Mouse (Mus musculus): ENCODE data around the gene Scai. TPM values are rescaled to one million over a fixed set of nuclear protein-coding genes. Genes with fewer than 3 reads are reported as not detected.

The Scai gene
- polyA plus RNA-seq, 1 experiment from 2014 or later: 5.4 TPM

DNA sequence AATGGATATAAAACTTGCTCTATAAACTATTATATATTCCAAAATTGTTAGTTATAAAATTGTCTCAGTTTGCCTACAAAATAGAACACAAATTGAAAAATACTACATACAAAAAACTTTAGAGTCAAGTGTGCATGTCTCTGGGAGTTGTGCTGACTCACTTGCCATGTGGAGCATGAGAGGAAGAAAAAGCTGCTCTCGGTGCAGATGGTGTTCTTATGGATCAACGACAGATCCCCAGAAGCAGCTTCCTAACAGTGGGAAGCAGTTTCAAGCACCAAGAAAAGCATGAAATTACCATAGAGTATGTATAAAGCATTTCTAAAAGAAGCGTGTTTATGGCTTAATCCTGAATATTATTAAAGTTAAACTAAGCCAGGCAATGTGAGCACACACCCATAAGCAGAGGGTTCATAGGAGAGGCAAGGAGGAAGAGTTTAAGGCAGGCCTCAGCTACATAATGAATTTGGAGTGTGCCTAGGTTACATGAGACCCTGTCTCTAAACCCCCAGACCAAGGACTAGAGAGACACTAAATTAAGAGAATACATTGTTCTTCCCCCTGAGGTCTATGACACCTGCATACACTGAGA is 48.1 kb downstream of the Scai start:
- Histone ChIP-seq H3K27me3 (ENCODE audit: insufficient read depth, low read length) (no peaks in the 10 kb centered on the region), H3K27ac (no peak overlapping the region), H3K9me3 (replicated peaks; ENCODE audit: low read length) (no peaks in the 10 kb centered on the region), H3K4me3 (replicated peaks; ENCODE audit: low read depth, low read length) (no peak overlapping the region), H3K4me2 (ENCODE audit: low read length) (no peak overlapping the region), H3K36me3 (ENCODE audit: insufficient read depth, low read length) (no peaks in the 10 kb centered on the region), H3K9ac (ENCODE audit: low read depth, low read length) (no peak overlapping the region), H3K4me1 (replicated peaks; ENCODE audit: insufficient read depth, low read length) (no peaks in the 10 kb centered on the region)
- TF ChIP-seq CTCF (IDR thresholded peaks at IDR 0.05; ENCODE audit: low read depth): no peak
- no peak for DNase-seq (ENCODE audit: low spot score)
- 90% methylated on average over 3 of the region's 3 CpGs for WGBS
- ATAC-seq (replicated peaks; ENCODE audit: low FRiP score, low read depth): no peak

GRCm38 (mm10) chr2:39140586-39141455 is 49.7 kb downstream of the Scai start:
- no peaks in the 10 kb centered on the region for H3K4me1 ChIP-seq (replicated peaks; ENCODE audit: insufficient read depth, low read length)
- H3K9me3 ChIP-seq (replicated peaks; ENCODE audit: low read length): no peaks in the 10 kb centered on the region
- DNase-seq (ENCODE audit: low spot score): no peak
- ATAC-seq (replicated peaks; ENCODE audit: low FRiP score, low read depth): no peak
- 80% methylated on average over 7 of the region's 7 CpGs for WGBS
- TF ChIP-seq CTCF (IDR thresholded peaks at IDR 0.05; ENCODE audit: low read depth): no peak
- no peak overlapping the region for H3K4me2 ChIP-seq (ENCODE audit: low read length)
- no peaks in the 10 kb centered on the region for H3K36me3 ChIP-seq (ENCODE audit: insufficient read depth, low read length)
- no peaks in the 10 kb centered on the region for H3K27me3 ChIP-seq (ENCODE audit: insufficient read depth, low read length)
- no peak overlapping the region for H3K4me3 ChIP-seq (replicated peaks; ENCODE audit: low read depth, low read length)
- H3K27ac ChIP-seq: no peak overlapping the region
- H3K9ac ChIP-seq (ENCODE audit: low read depth, low read length): no peak overlapping the region

DNA sequence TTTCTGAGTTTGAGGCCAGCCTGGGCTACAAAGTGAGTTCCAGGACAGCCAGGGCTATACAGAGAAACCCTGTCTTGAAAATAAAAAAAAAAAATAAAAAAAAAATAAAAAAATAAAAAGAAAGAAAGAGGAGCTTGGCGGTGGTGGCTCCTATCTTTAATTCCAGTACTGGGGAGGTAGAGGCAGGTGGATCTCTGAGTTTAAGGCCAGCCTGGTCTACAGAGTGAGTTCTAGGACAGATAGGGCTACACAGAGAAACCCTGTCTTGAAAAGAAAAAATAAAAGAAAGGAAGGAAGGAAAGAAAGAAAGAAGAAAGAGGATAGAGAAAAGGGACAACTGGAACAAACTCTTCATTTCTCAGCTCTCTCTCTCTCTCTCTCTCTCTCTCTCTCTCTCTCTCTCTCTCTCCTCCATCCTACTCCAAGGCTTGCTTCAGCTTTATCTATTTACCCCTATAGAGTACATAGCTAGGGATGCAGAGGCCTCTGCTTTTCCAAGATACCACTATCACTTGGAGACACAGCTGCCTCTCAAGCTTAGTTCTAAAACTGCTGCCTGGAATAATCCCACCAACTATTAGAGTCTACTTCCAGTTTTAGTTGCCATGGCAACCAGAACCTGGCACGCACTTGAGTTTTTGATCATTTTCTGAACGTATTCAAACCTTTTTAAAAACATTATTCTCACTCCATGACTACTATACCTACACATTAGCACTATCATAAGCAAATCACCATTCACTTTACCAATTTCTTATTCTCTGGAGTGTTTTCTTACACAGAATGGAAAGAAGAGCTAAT is 60.8 kb downstream of the Scai start:
- no peak for ATAC-seq (replicated peaks; ENCODE audit: low FRiP score, low read depth)
- Histone ChIP-seq H3K4me2 (ENCODE audit: low read length) (no peak overlapping the region), H3K9me3 (replicated peaks; ENCODE audit: low read length) (no peaks in the 10 kb centered on the region), H3K9ac (ENCODE audit: low read depth, low read length) (no peak overlapping the region), H3K4me3 (replicated peaks; ENCODE audit: low read depth, low read length) (no peak overlapping the region), H3K27ac (no peak overlapping the region), H3K4me1 (replicated peaks; ENCODE audit: insufficient read depth, low read length) (no peaks in the 10 kb centered on the region), H3K27me3 (ENCODE audit: insufficient read depth, low read length) (no peaks in the 10 kb centered on the region), H3K36me3 (ENCODE audit: insufficient read depth, low read length) (no peaks in the 10 kb centered on the region; the same call in 1 of the 2 replicates)
- no peak for DNase-seq (ENCODE audit: low spot score)
- 84% methylated on average over 3 of the region's 3 CpGs for WGBS
- TF ChIP-seq CTCF (IDR thresholded peaks at IDR 0.05; ENCODE audit: low read depth): no peak

GRCm38 (mm10) chr2:39124167-39124566 is 66.4 kb downstream of the Scai start:
- Histone ChIP-seq H3K36me3 (ENCODE audit: insufficient read depth, low read length) (peaks cover 18% of the 10 kb centered on the region), H3K9ac (ENCODE audit: low read depth, low read length) (no peak overlapping the region), H3K4me3 (replicated peaks; ENCODE audit: low read depth, low read length) (no peak overlapping the region), H3K4me2 (ENCODE audit: low read length) (no peak overlapping the region), H3K27me3 (ENCODE audit: insufficient read depth, low read length) (no peaks in the 10 kb centered on the region), H3K4me1 (replicated peaks; ENCODE audit: insufficient read depth, low read length) (no peaks in the 10 kb centered on the region), H3K27ac (no peak overlapping the region), H3K9me3 (replicated peaks; ENCODE audit: low read length) (no peaks in the 10 kb centered on the region)
- no peak for ATAC-seq (replicated peaks; ENCODE audit: low FRiP score, low read depth)
- no peak for TF ChIP-seq CTCF (IDR thresholded peaks at IDR 0.05; ENCODE audit: low read depth)
- 77% methylated on average over 5 of the region's 5 CpGs for WGBS
- no peak for DNase-seq (ENCODE audit: low spot score)

- no peak for TF ChIP-seq CTCF (IDR thresholded peaks at IDR 0.05; ENCODE audit: low read depth)
- WGBS: 87% methylated on average over 5 of the region's 5 CpGs
- ATAC-seq (replicated peaks; ENCODE audit: low FRiP score, low read depth): no peak
These were observed 69.4 kb downstream of the Scai start for GRCm38 (mm10) chr2:39121137-39121536.

DNA sequence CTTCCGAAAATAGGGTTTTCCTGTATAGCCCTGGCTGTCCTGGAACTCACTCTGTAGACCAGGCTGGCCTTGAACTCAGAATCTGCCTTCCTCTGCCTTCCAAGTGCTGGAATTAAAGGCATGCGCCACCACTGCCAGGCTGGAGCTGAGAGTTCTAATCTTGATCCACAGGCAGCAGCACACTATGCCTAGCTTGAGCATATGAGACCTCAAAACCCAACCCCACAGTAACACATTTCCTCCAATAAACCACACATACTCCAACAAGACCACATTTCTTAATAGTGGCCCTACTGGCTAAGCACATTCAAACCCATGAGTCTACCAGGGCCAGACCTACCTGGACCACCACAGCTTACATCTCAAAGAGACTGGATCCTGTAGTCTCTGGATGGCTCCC is 74.0 kb downstream of the Scai start:
- TF ChIP-seq CTCF (IDR thresholded peaks at IDR 0.05; ENCODE audit: low read depth): no peak
- H3K27me3 ChIP-seq (ENCODE audit: insufficient read depth, low read length): no peaks in the 10 kb centered on the region
- no peak overlapping the region for H3K27ac ChIP-seq
- H3K9me3 ChIP-seq (replicated peaks; ENCODE audit: low read length): no peaks in the 10 kb centered on the region
- ATAC-seq (replicated peaks; ENCODE audit: low FRiP score, low read depth): no peak
- DNase-seq (ENCODE audit: low spot score): no peak
- no peak overlapping the region for H3K4me3 ChIP-seq (replicated peaks; ENCODE audit: low read depth, low read length)
- 92% methylated on average over 2 of the region's 2 CpGs for WGBS
- peaks cover 11% of the 10 kb centered on the region; the same call in 1 of the 2 replicates for H3K36me3 ChIP-seq (ENCODE audit: insufficient read depth, low read length)
- no peak overlapping the region for H3K9ac ChIP-seq (ENCODE audit: low read depth, low read length)
- no peak overlapping the region for H3K4me2 ChIP-seq (ENCODE audit: low read length)
- no peaks in the 10 kb centered on the region for H3K4me1 ChIP-seq (replicated peaks; ENCODE audit: insufficient read depth, low read length)

More at GRCm38 (mm10) chr2:39121137-39121536, 69.4 kb downstream of the Scai start:
- no peak overlapping the region for H3K4me2 ChIP-seq (ENCODE audit: low read length)
- no peak overlapping the region for H3K27ac ChIP-seq
- H3K9ac ChIP-seq (ENCODE audit: low read depth, low read length): no peak overlapping the region
- no peak overlapping the region for H3K4me3 ChIP-seq (replicated peaks; ENCODE audit: low read depth, low read length)
- H3K9me3 ChIP-seq (replicated peaks; ENCODE audit: low read length): no peaks in the 10 kb centered on the region
- H3K27me3 ChIP-seq (ENCODE audit: insufficient read depth, low read length): no peaks in the 10 kb centered on the region
- H3K36me3 ChIP-seq (ENCODE audit: insufficient read depth, low read length): peaks cover 21% of the 10 kb centered on the region
- no peaks in the 10 kb centered on the region for H3K4me1 ChIP-seq (replicated peaks; ENCODE audit: insufficient read depth, low read length)
- no peak for DNase-seq (ENCODE audit: low spot score)

All from kidney, postnatal 0 days (tissue).